Comparison of ENCODE assay signal across 25 mouse cellular contexts in genomic region chr10:120465121-120465520, GRCm38 (mm10). TPM values are rescaled to one million over a fixed set of nuclear protein-coding genes. Genes with fewer than 3 reads are reported as not detected.
DNase-seq lines count a peak whose midpoint lies in the region; ATAC-seq and TF ChIP-seq lines count a peak whose summit lies in the region.
"Had no signal": no experiment of that assay in that cellular context is flagged by ENCODE, and none has a peak within 500 bp of the region (broad histone marks: within the 10 kb centered on the region; RNA-seq: fewer than 3 reads in every experiment).

No protein-coding gene starts in this region.

- H3K9ac ChIP-seq in intestine, embryonic 16.5 days (ENCODE audit: low read depth, low read length): no peak overlapping the region
- no peak overlapping the region for H3K9ac ChIP-seq in intestine, embryonic 15.5 days
- H3K9ac ChIP-seq in embryonic facial prominence, embryonic 14.5 days (ENCODE audit: low read depth, low read length): no peak overlapping the region
- H3K9ac ChIP-seq in midbrain, embryonic 11.5 days (ENCODE audit: low read length): no peak overlapping the region
- H3K9ac ChIP-seq: forebrain, embryonic 12.5 days had no signal

- H3K9me3 ChIP-seq in intestine, embryonic 16.5 days (ENCODE audit: control insufficient read depth, low read length): no peaks in the 10 kb centered on the region
- H3K9me3 ChIP-seq in intestine, embryonic 15.5 days: no peaks in the 10 kb centered on the region
- no peaks in the 10 kb centered on the region for H3K9me3 ChIP-seq in embryonic facial prominence, embryonic 14.5 days (ENCODE audit: control insufficient read depth, low read length)
- H3K9me3 ChIP-seq in midbrain, embryonic 11.5 days (ENCODE audit: control insufficient read depth, low read length): no peaks in the 10 kb centered on the region
- H3K9me3 ChIP-seq: embryonic facial prominence, embryonic 13.5 days; forebrain, embryonic 10.5 days; forebrain, embryonic 12.5 days had no signal

- no peaks in the 10 kb centered on the region for H3K27me3 ChIP-seq in intestine, embryonic 16.5 days (replicated peaks; ENCODE audit: control insufficient read depth, insufficient read depth, low read length)
- H3K27me3 ChIP-seq in intestine, embryonic 15.5 days (replicated peaks): no peaks in the 10 kb centered on the region
- H3K27me3 ChIP-seq in C2C12 (ENCODE audit: control insufficient read depth, insufficient read depth, insufficient read length): no peaks in the 10 kb centered on the region
- H3K27me3 ChIP-seq in embryonic facial prominence, embryonic 14.5 days (replicated peaks; ENCODE audit: control insufficient read depth, insufficient read depth, low read length): no peaks in the 10 kb centered on the region
- H3K27me3 ChIP-seq in midbrain, embryonic 11.5 days (ENCODE audit: control insufficient read depth, insufficient read depth, low read length): no peaks in the 10 kb centered on the region
- H3K27me3 ChIP-seq: embryonic facial prominence, embryonic 13.5 days; forebrain, embryonic 12.5 days; Patski had no signal

- no peak overlapping the region; the same call in none of the 2 replicates for H3K27ac ChIP-seq in intestine, embryonic 16.5 days (ENCODE audit: low read length)
- H3K27ac ChIP-seq in intestine, embryonic 15.5 days: no peak overlapping the region
- no peak overlapping the region for H3K27ac ChIP-seq in embryonic facial prominence, embryonic 14.5 days (replicated peaks; ENCODE audit: low read depth, low read length)
- H3K27ac ChIP-seq in midbrain, embryonic 11.5 days (ENCODE audit: low read depth, low read length): no peak overlapping the region
- H3K27ac ChIP-seq: embryonic facial prominence, embryonic 13.5 days; forebrain, embryonic 12.5 days had no signal

- peaks cover 83% of the 10 kb centered on the region for H3K79me3 ChIP-seq in C2C12 (ENCODE audit: low read depth)

- H3K4me3 ChIP-seq in intestine, embryonic 16.5 days (ENCODE audit: low read length): no peak overlapping the region
- H3K4me3 ChIP-seq in intestine, embryonic 15.5 days (replicated peaks): no peak overlapping the region
- H3K4me3 ChIP-seq in C2C12 (ENCODE audit: insufficient read depth, poor library complexity, severe bottlenecking): no peak overlapping the region
- no peak overlapping the region for H3K4me3 ChIP-seq in embryonic facial prominence, embryonic 14.5 days (ENCODE audit: low read depth, low read length)
- no peak overlapping the region for H3K4me3 ChIP-seq in midbrain, embryonic 11.5 days (ENCODE audit: low read depth, low read length)
- H3K4me3 ChIP-seq: embryonic facial prominence, embryonic 13.5 days; erythroblast, embryonic 14.5 days; forebrain, embryonic 10.5 days; forebrain, embryonic 12.5 days had no signal

- 0 out of 2 replicates have a peak, but pooled peaks cover 3% of the 10 kb centered on the region for H3K36me3 ChIP-seq in intestine, embryonic 16.5 days (ENCODE audit: control insufficient read depth, insufficient read depth, low read length)
- no peaks in the 10 kb centered on the region; the same call in none of the 2 replicates for H3K36me3 ChIP-seq in intestine, embryonic 15.5 days
- peaks cover 99% of the 10 kb centered on the region for H3K36me3 ChIP-seq in C2C12 (ENCODE audit: control insufficient read depth, insufficient read depth)
- peaks cover 59% of the 10 kb centered on the region for H3K36me3 ChIP-seq in embryonic facial prominence, embryonic 14.5 days (ENCODE audit: control insufficient read depth, insufficient read depth, low read length)
- H3K36me3 ChIP-seq in midbrain, embryonic 11.5 days (ENCODE audit: control insufficient read depth, insufficient read depth, low read length): 0 out of 2 replicates have a peak, but pooled peaks cover 2% of the 10 kb centered on the region

- peak; percentile 48 for DNase-seq in embryonic facial prominence, embryonic 14.5 days (ENCODE audit: low spot score)
- DNase-seq in kidney, adult 8-10 months: no peak
- no peak for DNase-seq in midbrain, embryonic 11.5 days (ENCODE audit: low spot score, missing footprints)
- DNase-seq in T-cell, adult 2 months (ENCODE audit: low spot score): no peak
- DNase-seq: adrenal gland, adult 2 months; adrenal gland, postnatal 10 days; adrenal gland, postnatal 25 days; B cell, adult 2 months; cerebellum, adult 11 months; cerebellum, adult 18-20 months; cerebellum, adult 8-10 months; cerebellum, adult 9-11 months; cerebellum, postnatal 14 days; cerebellum, postnatal 36 days; embryo, embryonic 11 days had no signal

- ATAC-seq in intestine, embryonic 16.5 days: 0 out of 2 replicates have a peak, but pooled peaks have one; percentile 35
- no peak for ATAC-seq in intestine, embryonic 15.5 days
- no peak for ATAC-seq in embryonic facial prominence, embryonic 14.5 days (ENCODE audit: low read depth)
- no peak for ATAC-seq in midbrain, embryonic 11.5 days (ENCODE audit: low FRiP score)
- ATAC-seq: forebrain, embryonic 14.5 days; forebrain, embryonic 16.5 days; Patski had no signal

- H3K4me2 ChIP-seq in intestine, embryonic 16.5 days (ENCODE audit: low read depth, low read length): no peak overlapping the region
- no peak overlapping the region for H3K4me2 ChIP-seq in intestine, embryonic 15.5 days (replicated peaks)
- H3K4me2 ChIP-seq in embryonic facial prominence, embryonic 14.5 days (ENCODE audit: low read depth, low read length): no peak overlapping the region
- H3K4me2 ChIP-seq in midbrain, embryonic 11.5 days: no peak overlapping the region
- H3K4me2 ChIP-seq: embryonic facial prominence, embryonic 13.5 days; forebrain, embryonic 12.5 days had no signal

- peaks cover 6% of the 10 kb centered on the region; the same call in 1 of the 2 replicates for H3K4me1 ChIP-seq in intestine, embryonic 16.5 days (ENCODE audit: control insufficient read depth, insufficient read depth, low read length)
- peaks cover 7% of the 10 kb centered on the region; the same call in 1 of the 2 replicates for H3K4me1 ChIP-seq in intestine, embryonic 15.5 days (replicated peaks)
- H3K4me1 ChIP-seq in embryonic facial prominence, embryonic 14.5 days (ENCODE audit: control insufficient read depth, insufficient read depth, low read length): peaks cover 13% of the 10 kb centered on the region
- H3K4me1 ChIP-seq in midbrain, embryonic 11.5 days (ENCODE audit: control insufficient read depth, insufficient read depth, low read length): no peaks in the 10 kb centered on the region

- no peak overlapping the region for H3ac ChIP-seq in C2C12 (ENCODE audit: control insufficient read depth, insufficient read length, low read depth)

- WGBS in intestine, embryonic 16.5 days: 58% methylated on average over 5 of the region's 5 CpGs
- WGBS in intestine, embryonic 15.5 days: 52% methylated on average over 5 of the region's 5 CpGs
- 58% methylated on average over 5 of the region's 5 CpGs for WGBS in embryonic facial prominence, embryonic 14.5 days
- WGBS in midbrain, embryonic 11.5 days: 87% methylated on average over 5 of the region's 5 CpGs

- TF ChIP-seq CTCF in C2C12 (IDR thresholded peaks at IDR 0.05; ENCODE audit: control insufficient read depth, insufficient read depth, insufficient read length): no peak

- H3K79me2 ChIP-seq in C2C12 (ENCODE audit: control insufficient read depth, insufficient read depth): peaks cover 99% of the 10 kb centered on the region

TF ChIP-seq in C2C12, 6 proteins besides CTCF, POLR2A, EP300 and RAD21:
- TF ChIP-seq MYOG (IDR thresholded peaks at IDR 0.05; ENCODE audit: control insufficient read depth, extremely low read depth, insufficient read length): no peak
- TF ChIP-seq FOSL1 (IDR thresholded peaks at IDR 0.05; ENCODE audit: insufficient read depth, low read length, poor library complexity, severe bottlenecking): no peak
- peak; percentile 40 for TF ChIP-seq USF1 (IDR thresholded peaks at IDR 0.05; ENCODE audit: low read depth)

RNA-seq across cellular contexts. Expression of gene Hmga2, which starts 11.1 kb away (rescaled TPM):
- polyA plus RNA-seq in intestine, embryonic 16.5 days (2015; fragmentation: Nextera tagmentation; extraction: Ambion mirVana): 18.6 and 21.1 TPM in 2 replicates
- 33.9 and 41.2 TPM in 2 replicates for polyA plus RNA-seq in intestine, embryonic 15.5 days (2015; fragmentation: Nextera tagmentation; extraction: Ambion mirVana)
- polyA plus RNA-seq in C2C12 (2012; fragmentation: generic; extraction: Trizol): 59.9 TPM
- polyA plus RNA-seq in embryonic facial prominence, embryonic 14.5 days (2014; fragmentation: Nextera tagmentation; extraction: Ambion mirVana): 11.1 and 18.0 TPM in 2 replicates
- 22.9 and 23.2 TPM in 2 replicates for polyA plus RNA-seq in midbrain, embryonic 11.5 days (2014; fragmentation: Nextera tagmentation; extraction: Ambion mirVana)
